Mouse (Mus musculus): ENCODE results near the gene Amz1.

DNA sequence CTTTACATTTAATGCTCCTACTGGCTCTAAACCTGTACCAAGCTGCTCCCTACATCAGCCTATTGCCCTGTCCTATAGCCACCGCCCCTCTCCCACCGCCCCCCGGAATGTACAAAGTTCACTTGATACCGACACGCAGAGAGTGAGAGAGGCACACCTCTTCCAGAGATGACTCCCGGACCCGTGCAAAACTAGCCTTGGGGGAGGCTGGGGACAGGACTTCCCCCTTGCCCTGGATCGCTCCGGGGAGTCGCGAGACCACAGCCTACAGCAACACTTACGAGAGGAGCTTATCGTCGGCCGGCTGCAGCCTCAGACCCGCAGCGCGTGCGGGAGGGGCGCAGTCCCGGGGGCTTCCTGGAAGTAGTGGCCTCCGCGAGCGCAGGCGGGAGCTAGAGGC, 22.3 kb upstream of the Amz1 start:
- no peak for TF ChIP-seq POLR2A (IDR thresholded peaks at IDR 0.05; ENCODE audit: control insufficient read depth, low read depth, low read length)
- TF ChIP-seq CTCF (IDR thresholded peaks at IDR 0.05; ENCODE audit: control insufficient read depth, insufficient read depth, insufficient replicate concordance, low read depth, low read length): no peak
